Mouse (Mus musculus) thymus, adult 2 months (tissue): ENCODE results near the gene Ddx5. TPM values are rescaled to one million over a fixed set of nuclear protein-coding genes. Genes with fewer than 3 reads are reported as not detected.
A peak's percentile ranks its signal among the peaks of the same experiment; 100 is the strongest.

Experiments used
- DNase-seq: peaks from one replicate; pipeline ENCODE4 v3.0.0; 2021
- H3K27ac ChIP-seq: fragments of 200-500 bp; 2 replicates; pipeline ENCODE4 v1.5.1; 2012; ENCODE audit warnings: low read length, control low read depth; ENCODE audit not compliant: control insufficient read depth, insufficient read depth
- H3K27me3 ChIP-seq: fragments of 200-500 bp; 2 replicates; pipeline ENCODE4 v1.6.1; 2012; ENCODE audit warnings: mild to moderate bottlenecking, low read length, moderate library complexity, mixed read lengths; ENCODE audit not compliant: control insufficient read depth, insufficient read depth
- H3K36me3 ChIP-seq: fragments of 200-500 bp; 2 replicates; pipeline ENCODE4 v1.6.1; 2012; ENCODE audit warnings: mild to moderate bottlenecking, low read length, moderate library complexity; ENCODE audit not compliant: control insufficient read depth, insufficient read depth
- H3K4me1 ChIP-seq: fragments of 200-500 bp; replicated peaks from 2 replicates; pipeline ENCODE4 v1.6.1; 2012; ENCODE audit warnings: low read length; ENCODE audit not compliant: control insufficient read depth, insufficient read depth
- H3K4me3 ChIP-seq: fragments of 200-500 bp; 2 replicates; pipeline ENCODE4 v1.5.1; 2012; ENCODE audit warnings: mild to moderate bottlenecking, low read length, control low read depth, moderate library complexity; ENCODE audit not compliant: control insufficient read depth, insufficient read depth
- CTCF ChIP-seq: fragments of 200-500 bp; IDR thresholded peaks from 2 replicates; pipeline ENCODE4 v1.5.1; 2012; ENCODE audit warnings: mild to moderate bottlenecking, control low read depth, low read length, moderate library complexity, borderline replicate concordance; ENCODE audit not compliant: control insufficient read depth, poor library complexity, insufficient read depth; ENCODE audit errors: extremely low read depth
- POLR2A ChIP-seq: fragments of 200-500 bp; IDR thresholded peaks from 2 replicates; pipeline ENCODE4 v1.6.1; 2012; ENCODE audit warnings: mild to moderate bottlenecking, low read length, control low read depth, moderate library complexity; ENCODE audit not compliant: control insufficient read depth, poor library complexity, insufficient read depth; ENCODE audit errors: extremely low read depth
- WGBS: fragments of 180-500 bp; shearing (Covaris S2); methylation state at CpG from one replicate; pipeline ENCODE4 v1.1.7; 2018; 5-methylcytosine and 5-hydroxymethylcytosine counted together
- polyA plus RNA-seq: library from polyadenylated mRNA; depleted of rRNA; stranded (reverse); fragments of >200 nt; gene quantifications from 2 replicates; pipeline ENCODE4 v1.2.3, GENCODE M21; 2012

Gene Ddx5
- polyA plus RNA-seq, 1 experiment: 722 TPM

GRCm38 (mm10) chr11:106766611-106767162, 22.3 kb downstream of the Ddx5 start:
- peaks cover 20% of the 10 kb centered on the region for H3K4me1 ChIP-seq
- no peaks in the 10 kb centered on the region for H3K27me3 ChIP-seq
- H3K4me3 ChIP-seq: no peak overlapping the region

GRCm38 (mm10) chr11:106762800-106763185, 26.2 kb downstream of the Ddx5 start:
- Histone ChIP-seq H3K27ac (peak overlapping the region; percentile 41; the same call in 1 of the 2 replicates), H3K4me3 (no peak overlapping the region)
- no peak for DNase-seq

More at GRCm38 (mm10) chr11:106766611-106767162, 22.3 kb downstream of the Ddx5 start:
- Histone ChIP-seq H3K36me3 (peaks cover 39% of the 10 kb centered on the region), H3K27ac (no peak overlapping the region)
- DNase-seq: no peak
- WGBS: 92% methylated on average over 4 of the region's 4 CpGs
- TF ChIP-seq POLR2A: no peak
- no peak for TF ChIP-seq CTCF

GRCm38 (mm10) chr11:106762139-106762799, 26.7 kb downstream of the Ddx5 start:
- H3K27me3 ChIP-seq: no peaks in the 10 kb centered on the region
- peaks cover 29% of the 10 kb centered on the region for H3K4me1 ChIP-seq
- H3K36me3 ChIP-seq: peaks cover 13% of the 10 kb centered on the region
- WGBS: 4% methylated on average over 5 of the region's 5 CpGs
- TF ChIP-seq POLR2A (no peak), CTCF (no peak)
- DNase-seq: peak; percentile 53
- no peak overlapping the region for H3K4me3 ChIP-seq
- H3K27ac ChIP-seq: peak overlapping the region; percentile 41

More at GRCm38 (mm10) chr11:106762800-106763185, 26.2 kb downstream of the Ddx5 start:
- WGBS: 53% methylated on average over 9 of the region's 9 CpGs
- TF ChIP-seq POLR2A (no peak), CTCF (no peak)
- Histone ChIP-seq H3K36me3 (peaks cover 18% of the 10 kb centered on the region), H3K4me1 (peaks cover 29% of the 10 kb centered on the region), H3K27me3 (no peaks in the 10 kb centered on the region)

DNA sequence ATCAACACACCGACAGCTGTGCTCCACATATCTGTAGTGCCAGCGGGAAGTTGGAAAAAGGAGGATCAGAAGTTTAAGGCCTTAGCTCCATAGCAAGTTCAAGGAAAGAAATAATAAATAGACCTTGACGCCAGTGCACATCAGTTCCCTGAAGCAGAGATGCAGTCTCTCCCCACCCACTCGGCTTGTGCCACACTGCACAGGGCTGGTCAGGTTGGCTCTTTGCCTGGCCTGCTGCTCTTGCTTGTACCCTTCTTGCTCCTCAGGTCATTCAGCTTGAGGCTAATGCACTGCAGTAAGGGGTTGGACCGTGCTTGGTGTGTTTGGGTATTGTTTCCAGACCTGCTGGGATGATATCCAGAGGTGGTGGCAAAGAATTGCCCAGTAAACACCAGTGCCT, 28.5 kb downstream of the Ddx5 start:
- 0 out of 2 replicates have a peak, but pooled peaks cover 3% of the 10 kb centered on the region for H3K36me3 ChIP-seq
- H3K27me3 ChIP-seq: no peaks in the 10 kb centered on the region
- no peak overlapping the region for H3K27ac ChIP-seq
- H3K4me1 ChIP-seq: peaks cover 29% of the 10 kb centered on the region
- 92% methylated on average over 5 of the region's 5 CpGs for WGBS
- no peak overlapping the region for H3K4me3 ChIP-seq
- DNase-seq: no peak
- TF ChIP-seq CTCF (no peak), POLR2A (no peak)

DNA sequence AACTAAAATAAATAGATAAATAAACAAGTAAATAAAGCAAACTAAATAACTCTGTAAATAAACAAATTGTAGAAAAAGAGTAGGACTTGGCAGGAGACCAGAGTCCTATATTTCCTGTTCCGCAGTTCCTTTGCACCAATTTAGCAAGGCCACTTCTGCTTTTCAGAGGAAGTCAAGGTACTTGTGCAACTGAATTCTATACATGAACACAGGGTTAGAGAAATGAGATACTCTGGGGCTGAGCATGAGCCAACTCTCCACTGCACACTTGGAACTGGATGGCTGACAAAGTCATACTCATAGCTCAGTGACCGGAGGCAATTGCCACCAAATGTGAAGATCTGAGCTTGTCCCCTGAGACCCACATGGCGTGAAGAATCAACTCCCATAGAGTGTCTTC, 30.0 kb downstream of the Ddx5 start:
- Histone ChIP-seq H3K27ac (no peak overlapping the region), H3K36me3 (no peaks in the 10 kb centered on the region), H3K4me3 (no peak overlapping the region), H3K4me1 (peaks cover 29% of the 10 kb centered on the region), H3K27me3 (no peaks in the 10 kb centered on the region)
- WGBS: 81% methylated on average over 3 of the region's 3 CpGs
- TF ChIP-seq POLR2A (no peak), CTCF (no peak)
- no peak for DNase-seq

DNA sequence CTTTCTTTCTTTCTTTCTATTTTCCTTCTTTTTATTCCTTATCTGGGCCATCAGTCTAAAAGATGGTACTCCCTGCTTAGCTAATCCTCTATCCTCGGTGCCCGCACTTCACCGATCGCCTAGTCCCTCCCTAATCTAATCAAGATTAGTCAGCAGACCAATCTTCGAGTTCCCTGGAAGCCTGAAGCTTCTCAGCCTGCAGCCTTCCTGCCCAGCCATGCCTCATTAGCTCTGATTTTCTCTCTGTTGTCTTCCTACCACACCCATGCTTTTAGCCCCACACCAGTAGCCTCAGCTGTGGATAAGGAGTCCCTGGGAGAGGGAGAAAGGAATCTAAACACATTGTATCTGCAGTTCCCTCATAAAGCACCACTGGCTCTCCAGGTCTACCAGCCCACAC, 33.4 kb downstream of the Ddx5 start:
- no peak for DNase-seq
- WGBS: 97% methylated on average over 5 of the region's 5 CpGs
- Histone ChIP-seq H3K4me3 (no peak overlapping the region), H3K4me1 (peaks cover 15% of the 10 kb centered on the region), H3K27ac (no peak overlapping the region), H3K36me3 (no peaks in the 10 kb centered on the region), H3K27me3 (no peaks in the 10 kb centered on the region)
- TF ChIP-seq POLR2A (no peak), CTCF (no peak)
